Mouse (Mus musculus): Measurements from ENCODE around the gene Prlh. TPM values are rescaled to one million over a fixed set of nuclear protein-coding genes. Genes with fewer than 3 reads are reported as not detected.

The Prlh gene
- polyA plus RNA-seq, 1 experiment from 2014 or later: not detected

GRCm38 (mm10) chr1:90939980-90940379, 12.9 kb upstream of the Prlh start:
- H3K27me3 ChIP-seq (ENCODE audit: control insufficient read depth, insufficient read depth, low read length): no peaks in the 10 kb centered on the region
- no peak overlapping the region for H3K9ac ChIP-seq (ENCODE audit: low read length)
- H3K4me1 ChIP-seq (replicated peaks; ENCODE audit: control insufficient read depth, insufficient read depth): no peaks in the 10 kb centered on the region
- DNase-seq (ENCODE audit: low spot score) (no peak), ATAC-seq (ENCODE audit: low FRiP score, low TSS enrichment) (no peak)
- H3K27ac ChIP-seq (replicated peaks): no peak overlapping the region
- no peaks in the 10 kb centered on the region for H3K9me3 ChIP-seq (ENCODE audit: control insufficient read depth, low read length)
- no peak for TF ChIP-seq EP300 (optimal IDR thresholded peaks at IDR 0.05)
- TF ChIP-seq CTCF (IDR thresholded peaks at IDR 0.05; ENCODE audit: low read depth): no peak
- H3K4me2 ChIP-seq (replicated peaks; ENCODE audit: low read depth): no peak overlapping the region
- H3K4me3 ChIP-seq (ENCODE audit: low read depth, low read length): no peak overlapping the region
- H3K36me3 ChIP-seq (ENCODE audit: control insufficient read depth, insufficient read depth, low read length): no peaks in the 10 kb centered on the region
- whole genome bisulfite sequencing: 74% methylated on average over 4 of the region's 4 CpGs

GRCm38 (mm10) chr1:90945171-90945570, 7.7 kb upstream of the Prlh start:
- no peak for TF ChIP-seq EP300 (optimal IDR thresholded peaks at IDR 0.05)
- no peak for TF ChIP-seq CTCF (IDR thresholded peaks at IDR 0.05; ENCODE audit: low read depth)
- ATAC-seq (ENCODE audit: low FRiP score, low TSS enrichment) (peak; percentile 33; the same call in 1 of the 2 replicates), DNase-seq (ENCODE audit: low spot score) (peak; percentile 74)
- Histone ChIP-seq H3K4me3 (ENCODE audit: low read depth, low read length) (no peak overlapping the region), H3K4me2 (replicated peaks; ENCODE audit: low read depth) (no peak overlapping the region), H3K9ac (ENCODE audit: low read length) (no peak overlapping the region), H3K9me3 (ENCODE audit: control insufficient read depth, low read length) (no peaks in the 10 kb centered on the region), H3K4me1 (replicated peaks; ENCODE audit: control insufficient read depth, insufficient read depth) (no peaks in the 10 kb centered on the region), H3K36me3 (ENCODE audit: control insufficient read depth, insufficient read depth, low read length) (no peaks in the 10 kb centered on the region), H3K27me3 (ENCODE audit: control insufficient read depth, insufficient read depth, low read length) (no peaks in the 10 kb centered on the region), H3K27ac (replicated peaks) (no peak overlapping the region)
- 65% methylated on average over 10 of the region's 10 CpGs for WGBS

GRCm38 (mm10) chr1:90947252-90947651, 5.7 kb upstream of the Prlh start:
- no peaks in the 10 kb centered on the region for H3K27me3 ChIP-seq (ENCODE audit: control insufficient read depth, insufficient read depth, low read length)
- no peak for DNase-seq (ENCODE audit: low spot score)
- no peak overlapping the region for H3K9ac ChIP-seq (ENCODE audit: low read length)
- WGBS: 55% methylated on average over 2 of the region's 2 CpGs
- no peak for ATAC-seq (ENCODE audit: low FRiP score, low TSS enrichment)
- no peaks in the 10 kb centered on the region for H3K36me3 ChIP-seq (ENCODE audit: control insufficient read depth, insufficient read depth, low read length)
- H3K27ac ChIP-seq (replicated peaks): no peak overlapping the region
- no peak overlapping the region for H3K4me2 ChIP-seq (replicated peaks; ENCODE audit: low read depth)
- TF ChIP-seq CTCF (IDR thresholded peaks at IDR 0.05; ENCODE audit: low read depth) (no peak), EP300 (optimal IDR thresholded peaks at IDR 0.05) (no peak)
- H3K4me1 ChIP-seq (replicated peaks; ENCODE audit: control insufficient read depth, insufficient read depth): no peaks in the 10 kb centered on the region
- no peak overlapping the region for H3K4me3 ChIP-seq (ENCODE audit: low read depth, low read length)
- no peaks in the 10 kb centered on the region for H3K9me3 ChIP-seq (ENCODE audit: control insufficient read depth, low read length)

- no peaks in the 10 kb centered on the region for H3K9me3 ChIP-seq (ENCODE audit: control insufficient read depth, low read length)
- H3K27me3 ChIP-seq (ENCODE audit: control insufficient read depth, insufficient read depth, low read length): no peaks in the 10 kb centered on the region
- ATAC-seq (ENCODE audit: low FRiP score, low TSS enrichment) (no peak), DNase-seq (ENCODE audit: low spot score) (no peak)
- TF ChIP-seq EP300 (optimal IDR thresholded peaks at IDR 0.05): no peak
- no peak for TF ChIP-seq CTCF (IDR thresholded peaks at IDR 0.05; ENCODE audit: low read depth)
- no peak overlapping the region for H3K4me3 ChIP-seq (ENCODE audit: low read depth, low read length)
- no peak overlapping the region for H3K27ac ChIP-seq (replicated peaks)
- H3K9ac ChIP-seq (ENCODE audit: low read length): no peak overlapping the region
- H3K4me2 ChIP-seq (replicated peaks; ENCODE audit: low read depth): no peak overlapping the region
- no peaks in the 10 kb centered on the region for H3K4me1 ChIP-seq (replicated peaks; ENCODE audit: control insufficient read depth, insufficient read depth)
- WGBS: 50% methylated on average over 9 of the region's 9 CpGs
- no peaks in the 10 kb centered on the region for H3K36me3 ChIP-seq (ENCODE audit: control insufficient read depth, insufficient read depth, low read length)
Observed at GRCm38 (mm10) chr1:90949309-90949708, 3.6 kb upstream of the Prlh start.

GRCm38 (mm10) chr1:90951670-90952069, 1.2 kb upstream of the Prlh start:
- H3K4me2 ChIP-seq (replicated peaks; ENCODE audit: low read depth): no peak overlapping the region
- no peak overlapping the region for H3K4me3 ChIP-seq (ENCODE audit: low read depth, low read length)
- 78% methylated on average over 7 of the region's 7 CpGs for WGBS
- no peak overlapping the region for H3K9ac ChIP-seq (ENCODE audit: low read length)
- no peak for TF ChIP-seq EP300 (optimal IDR thresholded peaks at IDR 0.05)
- no peak for TF ChIP-seq CTCF (IDR thresholded peaks at IDR 0.05; ENCODE audit: low read depth)
- H3K4me1 ChIP-seq (replicated peaks; ENCODE audit: control insufficient read depth, insufficient read depth): no peaks in the 10 kb centered on the region
- H3K27ac ChIP-seq (replicated peaks): no peak overlapping the region
- no peaks in the 10 kb centered on the region for H3K9me3 ChIP-seq (ENCODE audit: control insufficient read depth, low read length)
- no peaks in the 10 kb centered on the region for H3K27me3 ChIP-seq (ENCODE audit: control insufficient read depth, insufficient read depth, low read length)
- H3K36me3 ChIP-seq (ENCODE audit: control insufficient read depth, insufficient read depth, low read length): no peaks in the 10 kb centered on the region
- ATAC-seq (ENCODE audit: low FRiP score, low TSS enrichment) (no peak), DNase-seq (ENCODE audit: low spot score) (no peak)

- DNase-seq (ENCODE audit: low spot score) (no peak), ATAC-seq (ENCODE audit: low FRiP score, low TSS enrichment) (no peak)
- no peak overlapping the region for H3K4me3 ChIP-seq (ENCODE audit: low read depth, low read length)
Observed at GRCm38 (mm10) chr1:90953688-90954087, 780 bp downstream of the Prlh start.

More at GRCm38 (mm10) chr1:90953688-90954087, 780 bp downstream of the Prlh start:
- H3K36me3 ChIP-seq (ENCODE audit: control insufficient read depth, insufficient read depth, low read length): no peaks in the 10 kb centered on the region
- H3K27ac ChIP-seq (replicated peaks): no peak overlapping the region
- no peaks in the 10 kb centered on the region for H3K4me1 ChIP-seq (replicated peaks; ENCODE audit: control insufficient read depth, insufficient read depth)
- no peak overlapping the region for H3K4me2 ChIP-seq (replicated peaks; ENCODE audit: low read depth)
- no peak overlapping the region for H3K9ac ChIP-seq (ENCODE audit: low read length)
- WGBS: 72% methylated on average over 11 of the region's 11 CpGs
- no peaks in the 10 kb centered on the region for H3K9me3 ChIP-seq (ENCODE audit: control insufficient read depth, low read length)
- H3K27me3 ChIP-seq (ENCODE audit: control insufficient read depth, insufficient read depth, low read length): no peaks in the 10 kb centered on the region
- TF ChIP-seq EP300 (optimal IDR thresholded peaks at IDR 0.05): no peak
- no peak for TF ChIP-seq CTCF (IDR thresholded peaks at IDR 0.05; ENCODE audit: low read depth)

Measured in stomach, postnatal 0 days (tissue).